Mouse (Mus musculus): Measurements from ENCODE around the gene B020004J07Rik.
"Not testable (repeated sequence)": the region's sequence is repeated elsewhere in the genome, so short reads cannot be mapped to it uniquely, and the experiment has no call there.

Gene B020004J07Rik

DNA sequence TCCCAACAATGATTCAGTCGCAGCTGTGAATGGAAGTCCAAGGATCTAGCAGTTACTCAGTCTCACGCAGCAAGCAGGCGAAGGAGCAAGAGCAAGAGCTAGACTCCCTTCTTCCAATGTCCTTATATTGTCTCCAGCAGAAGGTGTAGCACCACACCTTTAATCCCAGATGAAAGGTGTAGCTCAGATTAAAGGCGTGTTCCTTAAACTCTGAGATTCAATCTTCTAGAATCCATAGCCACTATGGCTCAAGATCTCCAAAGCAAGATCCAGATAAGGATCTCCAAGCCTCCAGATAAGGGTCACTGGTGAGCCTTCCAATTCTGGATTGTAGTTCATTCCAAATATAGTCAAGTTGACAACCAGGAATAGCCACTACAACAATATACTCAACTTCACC, at the start of gene B020004J07Rik:
B020004J07Rik (minus strand) TSS at position 101 of the 400 bp plus-strand sequence.
- not testable (repeated sequence) for DNase-seq (ENCODE audit: low read depth, low spot score)

DNA sequence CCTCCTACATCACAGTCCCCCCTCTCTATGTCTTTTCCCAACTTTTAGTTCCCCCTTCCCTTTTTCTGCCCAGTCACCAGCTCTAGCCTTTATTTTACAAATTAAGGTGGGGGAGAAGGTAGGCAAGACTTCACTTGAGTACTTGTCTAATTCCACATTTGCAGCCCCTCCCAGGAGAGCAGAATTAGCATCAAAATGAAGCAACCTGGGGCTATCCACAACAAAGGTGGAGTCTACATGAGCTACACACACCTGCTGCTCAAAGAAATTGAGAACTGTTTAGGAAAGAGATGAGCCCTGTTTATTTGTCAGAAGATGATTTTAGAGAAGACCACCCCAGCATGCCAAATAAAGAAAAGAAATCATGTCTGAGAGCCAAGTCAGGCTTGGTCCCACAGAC, 45.6 kb upstream of the B020004J07Rik start:
- DNase-seq (ENCODE audit: low read depth, low spot score) = no peak

DNA sequence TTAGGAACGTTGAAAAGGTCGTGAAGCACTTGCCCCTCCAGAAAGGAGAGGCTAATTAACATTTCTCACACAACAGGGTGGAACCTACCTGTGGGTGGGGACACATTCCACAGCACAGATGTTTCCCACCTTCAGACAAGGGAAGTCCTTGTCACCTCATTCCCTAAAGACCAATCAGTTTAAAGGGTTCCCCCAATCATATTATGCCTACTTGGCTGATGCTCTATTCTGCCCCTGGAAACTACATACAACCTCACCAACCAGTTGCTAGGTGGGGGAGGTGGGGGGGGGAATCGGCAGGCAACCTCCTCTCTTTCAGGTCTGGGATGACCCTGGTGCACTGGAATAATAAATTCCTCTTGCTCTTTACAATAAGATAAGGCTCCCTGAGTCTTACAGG, 39.8 kb upstream of the B020004J07Rik start:
- no peak for DNase-seq (ENCODE audit: low read depth, low spot score)

DNA sequence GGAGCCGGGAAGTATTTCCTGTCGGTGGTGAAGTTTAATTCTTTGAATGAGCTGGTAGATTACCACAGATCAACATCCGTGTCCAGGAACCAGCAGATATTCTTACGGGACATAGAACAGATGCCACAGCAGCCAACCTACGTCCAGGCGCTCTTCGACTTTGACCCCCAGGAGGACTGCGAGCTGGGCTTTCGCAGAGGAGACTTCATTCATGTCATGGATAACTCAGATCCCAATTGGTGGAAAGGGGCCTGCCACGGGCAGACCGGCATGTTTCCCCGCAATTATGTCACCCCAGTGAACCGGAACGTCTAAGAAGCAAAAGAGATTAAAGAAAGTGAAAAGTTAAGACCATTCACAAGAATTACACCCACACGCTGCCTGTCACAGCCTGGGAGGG, 31.9 kb upstream of the B020004J07Rik start:
- not testable (repeated sequence) for DNase-seq (ENCODE audit: low read depth, low spot score)

DNA sequence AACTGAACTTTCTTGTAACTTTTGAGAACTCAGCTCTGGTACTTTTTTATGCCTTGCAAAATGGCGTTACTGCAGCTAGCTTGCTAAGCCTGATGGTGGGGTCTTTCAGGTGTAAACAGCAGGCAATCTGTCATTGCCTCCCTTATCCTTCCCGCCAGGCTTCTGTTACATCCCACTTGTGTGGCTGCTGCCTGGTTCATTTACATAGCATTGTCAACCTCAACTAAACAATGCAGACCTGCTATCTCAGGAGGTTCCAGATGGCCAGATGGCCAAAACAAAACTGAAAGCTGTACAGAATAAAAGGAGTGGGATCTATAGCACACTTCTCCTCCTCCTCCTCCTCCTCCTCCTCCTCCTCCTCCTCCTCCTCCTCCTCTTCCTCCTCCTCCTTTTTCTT, 28.2 kb upstream of the B020004J07Rik start:
- DNase-seq (ENCODE audit: low read depth, low spot score) = not testable (repeated sequence)

DNA sequence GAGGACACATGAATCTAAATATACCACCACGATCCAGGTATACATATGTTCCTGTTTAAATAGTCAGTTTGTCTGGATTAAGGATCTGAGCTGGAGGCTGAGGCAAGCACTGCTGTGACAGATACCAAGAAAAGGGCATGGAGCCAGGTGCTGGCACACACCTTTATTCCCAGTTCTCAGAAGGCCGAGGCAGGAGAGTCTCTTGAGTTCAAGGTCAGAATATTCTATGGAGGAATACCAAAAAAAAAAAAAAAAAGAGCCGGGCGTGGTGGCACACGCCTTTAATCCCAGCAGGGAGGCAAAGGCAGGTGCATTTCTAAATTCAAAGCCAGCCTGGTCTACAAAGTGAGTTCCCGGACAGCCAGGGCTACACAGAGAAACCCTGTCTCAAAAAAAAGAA, 18.5 kb upstream of the B020004J07Rik start:
- DNase-seq (ENCODE audit: low read depth, low spot score) = no peak

DNA sequence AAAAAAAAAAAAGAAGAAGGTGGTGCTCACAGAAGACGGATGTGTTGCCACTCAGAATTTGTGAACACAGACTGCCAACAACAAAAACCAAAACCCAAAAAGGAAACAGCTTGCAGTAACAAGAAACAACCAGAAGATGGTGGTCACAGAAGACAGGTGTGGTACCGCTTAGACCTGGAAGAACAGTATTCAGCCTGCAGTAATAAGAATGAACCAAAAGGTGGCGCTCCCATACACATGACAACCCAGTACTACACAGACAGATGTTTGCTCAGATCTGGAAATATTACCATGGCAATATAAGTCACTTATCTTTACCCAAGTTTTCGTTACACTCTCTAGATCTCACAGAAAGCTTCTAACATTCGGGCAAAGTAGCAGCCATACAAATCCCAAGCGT, 17.1 kb upstream of the B020004J07Rik start:
- DNase-seq (ENCODE audit: low read depth, low spot score) = peak; percentile 38

DNA sequence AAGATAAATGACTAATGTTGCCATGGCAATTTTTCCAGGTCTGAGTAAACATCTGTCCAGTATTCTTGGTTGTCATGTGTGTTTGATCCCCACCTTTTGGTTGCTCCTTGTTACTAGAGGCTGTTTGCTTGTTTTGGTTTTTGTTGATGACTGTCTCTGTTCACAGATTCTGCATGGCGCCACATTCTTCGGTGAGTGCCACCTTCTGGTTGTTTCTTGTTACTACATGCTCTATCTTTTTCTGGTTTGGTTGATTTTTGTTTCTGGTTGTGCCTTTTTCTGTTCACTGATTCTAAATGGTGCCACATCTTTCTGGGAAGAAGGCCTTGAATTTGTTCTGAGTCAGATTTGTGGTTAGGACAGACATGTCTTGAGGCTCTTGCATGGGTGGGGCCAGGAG, 7.1 kb upstream of the B020004J07Rik start:
- DNase-seq (ENCODE audit: low read depth, low spot score) = no peak
